Mouse (Mus musculus): Measurements from ENCODE around the gene Cdk2ap2.

The Cdk2ap2 gene

GRCm38 (mm10) chr19:4094774-4095303 is 2.1 kb upstream of the Cdk2ap2 start:
- WGBS = 77% methylated on average over 5 of the region's 5 CpGs

GRCm38 (mm10) chr19:4095802-4096201 is 1.2 kb upstream of the Cdk2ap2 start:
- WGBS = 70% methylated on average over 3 of the region's 3 CpGs

GRCm38 (mm10) chr19:4097441-4097825 is 451 bp downstream of the Cdk2ap2 start:
- 1% methylated on average over 21 of the region's 21 CpGs for WGBS

GRCm38 (mm10) chr19:4098426-4098825 is 1.4 kb downstream of the Cdk2ap2 start:
- 84% methylated on average over 13 of the region's 13 CpGs for WGBS

GRCm38 (mm10) chr19:4099056-4099455 is 2.1 kb downstream of the Cdk2ap2 start:
- WGBS = 18% methylated on average over 9 of the region's 9 CpGs

- 2% methylated on average over 53 of the region's 53 CpGs for WGBS
Observed at GRCm38 (mm10) chr19:4099837-4100717, 3.1 kb downstream of the Cdk2ap2 start, which contains the start of gene Pitpnm1. TSS of gene Pitpnm1 (plus strand) at chr19:4099998.

GRCm38 (mm10) chr19:4100718-4101261 is 3.8 kb downstream of the Cdk2ap2 start:
- WGBS = 1% methylated on average over 52 of the region's 52 CpGs

- WGBS = 62% methylated on average over 6 of the region's 6 CpGs
Observed at GRCm38 (mm10) chr19:4101466-4101865, 4.5 kb downstream of the Cdk2ap2 start.

GRCm38 (mm10) chr19:4102049-4102448 is 5.1 kb downstream of the Cdk2ap2 start:
- 90% methylated on average over 2 of the region's 2 CpGs for WGBS

- WGBS = 96% methylated on average over 12 of the region's 12 CpGs
Observed at GRCm38 (mm10) chr19:4102626-4103025, 5.6 kb downstream of the Cdk2ap2 start.

GRCm38 (mm10) chr19:4103294-4103693 is 6.3 kb downstream of the Cdk2ap2 start:
- WGBS = 95% methylated on average over 18 of the region's 18 CpGs

- WGBS = 88% methylated on average over 3 of the region's 3 CpGs
Observed at GRCm38 (mm10) chr19:4103792-4104191, 6.8 kb downstream of the Cdk2ap2 start.

- WGBS = 91% methylated on average over 16 of the region's 16 CpGs
Observed at GRCm38 (mm10) chr19:4104675-4105194, 7.8 kb downstream of the Cdk2ap2 start.

GRCm38 (mm10) chr19:4106654-4107053 is 9.7 kb downstream of the Cdk2ap2 start:
- 94% methylated on average over 14 of the region's 14 CpGs for WGBS

GRCm38 (mm10) chr19:4108535-4108934 is 11.6 kb downstream of the Cdk2ap2 start:
- WGBS = 89% methylated on average over 9 of the region's 9 CpGs

GRCm38 (mm10) chr19:4112063-4112960 is 15.3 kb downstream of the Cdk2ap2 start:
- WGBS = 95% methylated on average over 26 of the region's 26 CpGs

GRCm38 (mm10) chr19:4113186-4113805 is 16.3 kb downstream of the Cdk2ap2 start:
- WGBS = 34% methylated on average over 13 of the region's 13 CpGs

GRCm38 (mm10) chr19:4113806-4114230 is 16.8 kb downstream of the Cdk2ap2 start:
- WGBS = 58% methylated on average over 5 of the region's 5 CpGs

GRCm38 (mm10) chr19:4114551-4114950 is 17.6 kb downstream of the Cdk2ap2 start:
- 87% methylated on average over 10 of the region's 10 CpGs for WGBS

GRCm38 (mm10) chr19:4115144-4115543 is 18.2 kb downstream of the Cdk2ap2 start:
- WGBS = 97% methylated on average over 10 of the region's 10 CpGs

- 86% methylated on average over 11 of the region's 11 CpGs for WGBS
Observed at GRCm38 (mm10) chr19:4115816-4116215, 18.8 kb downstream of the Cdk2ap2 start.
